Mouse (Mus musculus) kidney, adult 18-20 months (tissue): Measurements from ENCODE around the gene Crb3.

Source experiments
- DNase-seq: peaks from one replicate; pipeline ENCODE4 v3.0.0; 2021

Crb3 gene

DNA sequence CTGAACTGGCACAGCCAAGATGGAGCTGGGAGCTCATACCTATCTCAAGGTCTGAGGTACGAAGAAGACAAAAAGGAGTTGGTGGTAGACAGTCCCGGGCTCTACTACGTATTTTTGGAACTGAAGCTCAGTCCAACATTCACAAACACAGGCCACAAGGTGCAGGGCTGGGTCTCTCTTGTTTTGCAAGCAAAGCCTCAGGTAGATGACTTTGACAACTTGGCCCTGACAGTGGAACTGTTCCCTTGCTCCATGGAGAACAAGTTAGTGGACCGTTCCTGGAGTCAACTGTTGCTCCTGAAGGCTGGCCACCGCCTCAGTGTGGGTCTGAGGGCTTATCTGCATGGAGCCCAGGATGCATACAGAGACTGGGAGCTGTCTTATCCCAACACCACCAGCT is 48.2 kb downstream of the Crb3 start:
- no peak for DNase-seq

DNA sequence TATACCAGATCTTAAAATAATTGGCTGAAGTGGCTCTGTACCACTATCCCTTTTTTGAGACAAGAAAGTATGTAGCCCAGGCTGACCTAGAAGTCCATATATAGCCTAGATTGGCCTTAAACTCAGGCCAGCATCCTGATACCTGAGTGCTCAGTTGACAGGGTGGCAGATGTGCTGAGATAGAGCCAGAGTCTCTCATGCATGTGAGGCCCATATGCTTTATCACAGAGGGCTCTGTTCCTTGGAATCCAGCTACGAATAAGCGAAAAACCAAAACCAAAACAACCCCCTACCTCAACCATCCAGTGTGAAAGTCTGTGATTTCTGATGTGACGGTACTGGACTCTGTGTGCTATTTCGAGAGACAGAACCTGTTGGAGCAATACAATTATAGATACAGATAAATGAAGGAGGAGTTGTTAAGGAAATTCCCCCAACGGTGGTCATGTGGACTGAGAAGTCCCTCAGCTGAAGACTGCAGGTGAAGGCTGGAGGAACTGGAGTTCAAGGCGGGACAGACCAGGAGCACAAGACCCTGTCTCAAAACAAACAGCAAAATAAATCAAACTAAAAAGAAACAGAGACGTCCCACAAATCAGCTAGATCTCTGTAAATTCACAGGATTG is 49.2 kb downstream of the Crb3 start:
- DNase-seq: no peak

DNA sequence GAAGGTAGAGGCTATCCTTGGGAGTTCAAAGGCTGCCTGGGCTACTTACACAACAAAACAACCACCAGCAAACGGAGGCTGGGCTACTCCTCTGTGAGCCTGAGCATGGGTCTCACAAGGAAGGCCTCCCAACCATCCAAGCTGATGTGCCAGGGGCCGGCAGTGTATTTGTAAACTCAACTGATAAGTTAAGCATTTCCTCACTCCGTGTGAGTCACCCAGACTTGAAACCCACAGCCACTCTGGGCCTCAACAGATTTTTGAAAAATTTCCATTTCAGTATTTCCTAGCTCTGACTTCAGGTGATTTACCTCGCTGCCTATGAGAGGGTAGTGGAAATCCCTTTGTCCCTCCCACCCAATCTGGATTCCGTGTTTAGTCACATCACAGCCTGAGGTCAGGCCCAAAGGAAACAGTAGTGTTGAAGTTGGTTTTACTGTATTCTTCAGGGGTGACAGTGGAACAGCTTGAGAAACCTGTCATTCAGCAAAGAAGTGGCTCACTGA is 49.8 kb downstream of the Crb3 start:
- DNase-seq: no peak

DNA sequence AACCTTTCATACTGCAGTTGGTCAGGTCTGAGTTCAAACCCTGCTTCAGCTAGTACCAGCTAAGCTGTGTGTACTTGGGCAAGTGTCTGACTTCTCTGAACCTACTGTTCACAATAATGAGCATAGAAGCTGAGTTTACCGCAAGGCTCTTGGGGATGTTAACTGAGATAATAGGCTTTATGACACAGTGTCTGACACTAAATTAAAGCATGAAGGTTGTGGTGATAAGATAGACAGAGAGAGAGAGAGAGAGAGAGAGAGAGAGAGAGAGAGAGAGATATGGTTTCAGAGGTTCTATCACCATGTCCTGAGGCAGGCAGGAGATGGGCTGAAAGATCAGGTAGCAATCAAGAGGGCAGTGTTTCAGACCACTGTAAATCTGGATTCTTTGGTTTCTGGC is 51.1 kb downstream of the Crb3 start:
- DNase-seq: no peak

DNA sequence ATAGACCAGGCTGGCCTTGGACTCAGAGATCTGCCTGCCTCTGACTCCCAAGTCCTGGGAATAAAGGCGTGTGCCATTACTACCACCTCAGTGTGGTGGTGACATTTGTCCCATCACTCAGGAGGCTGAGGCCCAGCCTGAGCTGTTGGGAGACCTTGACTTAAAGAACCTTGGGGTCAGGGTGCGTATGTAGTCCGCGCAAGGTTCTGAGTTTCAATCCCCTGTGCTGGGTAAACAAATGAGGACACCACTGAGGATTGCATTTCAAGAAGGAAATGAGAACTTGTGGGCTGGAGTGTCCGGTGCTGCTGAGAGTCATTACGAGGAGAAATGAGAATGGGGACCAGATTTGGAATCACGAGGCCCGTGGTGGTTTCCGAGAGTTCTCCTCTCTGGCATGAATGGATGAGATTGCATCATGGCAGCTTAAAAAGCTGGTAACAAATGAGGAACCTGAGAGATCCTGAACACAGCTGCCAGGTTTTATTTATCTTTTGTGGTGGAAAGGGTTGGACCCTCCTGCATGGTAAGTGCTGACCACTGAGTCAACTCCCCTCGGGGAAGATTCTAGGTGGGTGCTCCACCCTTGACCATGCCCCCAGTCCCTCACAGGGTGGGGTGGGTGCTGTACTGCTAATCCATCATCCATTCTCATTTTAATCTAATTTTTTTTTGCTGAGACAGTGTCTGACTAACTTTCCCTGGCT is 54.0 kb downstream of the Crb3 start:
- no peak for DNase-seq
